Mouse (Mus musculus) bone marrow macrophage, adult 2 months (primary cell): Measurements from ENCODE around the gene Stra6.

Experiments used
- CTCF ChIP-seq: IDR thresholded peaks from 2 replicates; pipeline ENCODE4 v1.5.1; 2012; ENCODE audit warnings: low read depth, mild to moderate bottlenecking, low read length, moderate library complexity
- POLR2A ChIP-seq: IDR thresholded peaks from 2 replicates; pipeline ENCODE4 v1.6.1; 2012; ENCODE audit warnings: mild to moderate bottlenecking, low read depth, low read length, borderline replicate concordance

DNA sequence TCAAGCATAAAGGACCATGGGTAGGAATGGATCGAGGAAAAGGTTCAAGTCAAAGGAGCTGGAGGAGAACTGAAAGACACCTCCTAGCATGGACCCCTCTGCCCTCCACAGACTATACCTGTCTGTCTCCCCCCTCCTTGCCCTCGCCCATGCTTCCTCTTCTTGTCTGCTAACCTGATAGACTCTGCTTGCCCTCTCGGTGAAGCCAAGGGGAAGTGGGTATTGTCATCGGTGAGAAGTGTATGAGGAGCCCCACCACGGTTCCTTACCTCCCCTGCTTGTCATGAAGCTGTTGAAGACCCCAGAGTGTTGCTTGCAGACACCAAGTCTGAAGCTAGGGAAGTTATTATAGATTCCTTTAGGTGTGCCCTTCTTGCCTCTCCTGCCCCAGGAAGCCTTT, 96.7 kb downstream of the Stra6 start:
- TF ChIP-seq POLR2A (no peak), CTCF (no peak)
